Mouse (Mus musculus) layer of hippocampus, adult 2 months (tissue): ENCODE data around the gene Ttc33. TPM values are rescaled to one million over a fixed set of nuclear protein-coding genes. Genes with fewer than 3 reads are reported as not detected.

ENCODE experiments used
- DNase-seq, 2 experiments: peaks; one replicate each; pipeline ENCODE4 v3.0.0; 2022; ENCODE audit warnings: low spot score in 2 of 2
- H3K27ac ChIP-seq: fragments of 200-600 bp; 2 replicates; pipeline ENCODE4 v1.8.1; 2022
- H3K4me3 ChIP-seq: fragments of 200-600 bp; 2 replicates; pipeline ENCODE4 v1.8.1; 2022; ENCODE audit warnings: mild to moderate bottlenecking
- CTCF ChIP-seq: fragments of 200-600 bp; conservative IDR thresholded peaks from 2 replicates; pipeline ENCODE4 v1.8.1; 2022; ENCODE audit warnings: antibody characterized with exemption, mild to moderate bottlenecking, moderate library complexity
- long read RNA-seq, 2 experiments: library from polyadenylated mRNA; stranded (forward); transcript quantifications; one replicate each; pipeline ENCODE4 v2.0.0; 2021; ENCODE audit warnings: borderline mapping rate in 2 of 2
- total RNA-seq, 2 experiments: library from RNA; stranded (reverse); gene quantifications; 2 replicates each; pipeline ENCODE4 v1.2.3; 2021

Gene Ttc33
- 10 to 100 TPM; 85.2 to 93.3 TPM for total RNA-seq
- long read RNA-seq, experiment 1, transcript Ttc33-203 (5 exons, 1,671 nt): minor isoform, 10 of 33 reads
- long read RNA-seq, experiment 1, transcript Ttc33-201 (5 exons, 1,832 nt): major isoform, 19 of 33 reads
- long read RNA-seq, experiment 1, partial matches to known transcripts: 2 of 33 reads
- long read RNA-seq, experiment 1, other reads (novel, unspliced or antisense): 1 of 33 reads
- long read RNA-seq, experiment 2, transcript Ttc33-201 (5 exons, 1,832 nt): major isoform, 31 of 54 reads
- long read RNA-seq, experiment 2, transcript Ttc33-203 (5 exons, 1,671 nt): minor isoform, 9 of 54 reads
- long read RNA-seq, experiment 2, partial matches to known transcripts: 7 of 54 reads
- long read RNA-seq, experiment 2, other reads (novel, unspliced or antisense): 6 of 54 reads

GRCm38 (mm10) chr15:5185366-5186292 is at the start of gene Ttc33:
Gene Ttc33 (plus strand): TSS chr15:5185525.
- peak; percentile 58 for TF ChIP-seq CTCF
- H3K27ac ChIP-seq: peak within 1 kb of the TSS; percentile 97
- peak within 1 kb of the TSS; percentile 92 for H3K4me3 ChIP-seq
- DNase-seq: peak; percentile 75 to 82

DNA sequence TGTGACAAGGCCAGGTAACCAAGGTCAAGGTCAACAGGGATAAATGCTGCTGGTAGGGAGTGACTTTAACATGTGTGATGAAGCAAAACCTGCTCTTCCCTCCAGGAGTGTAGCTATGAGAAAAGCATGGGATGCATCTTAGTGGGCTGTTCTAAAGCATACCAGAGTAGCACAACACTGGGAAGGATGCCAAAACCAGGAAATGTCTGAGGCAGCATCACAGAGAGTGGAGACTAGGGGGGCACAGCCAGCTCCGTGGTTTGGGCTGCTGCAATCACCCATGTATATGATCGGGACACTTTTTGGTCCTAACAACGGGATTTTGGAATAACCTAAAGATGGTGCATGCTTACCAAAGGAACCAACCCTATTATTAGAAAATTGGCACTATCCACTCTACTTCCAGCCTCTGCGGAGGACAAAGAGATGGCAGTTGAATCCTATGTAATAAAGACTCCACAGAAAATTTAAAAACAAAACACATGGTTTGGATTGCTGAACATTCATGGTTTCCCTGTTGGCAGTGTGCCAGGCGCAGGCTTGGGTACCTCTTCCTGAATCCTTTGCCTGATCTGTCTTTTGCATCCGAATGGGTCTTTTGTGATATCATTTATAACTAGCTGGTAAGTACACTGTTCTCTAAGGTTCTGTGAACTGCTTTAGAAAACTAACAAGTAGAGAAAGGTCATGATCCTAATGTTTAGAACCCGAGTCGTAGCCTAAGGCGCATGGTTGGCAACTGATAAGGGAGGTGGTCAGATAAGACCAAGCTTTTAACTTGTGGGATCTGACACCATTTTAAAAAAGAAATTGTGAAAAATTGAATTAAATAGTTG is 47.1 kb upstream of the Ttc33 start:
- no peak for DNase-seq
- Histone ChIP-seq H3K4me3 (no peak overlapping the region), H3K27ac (no peak overlapping the region)
- no peak for TF ChIP-seq CTCF

DNA sequence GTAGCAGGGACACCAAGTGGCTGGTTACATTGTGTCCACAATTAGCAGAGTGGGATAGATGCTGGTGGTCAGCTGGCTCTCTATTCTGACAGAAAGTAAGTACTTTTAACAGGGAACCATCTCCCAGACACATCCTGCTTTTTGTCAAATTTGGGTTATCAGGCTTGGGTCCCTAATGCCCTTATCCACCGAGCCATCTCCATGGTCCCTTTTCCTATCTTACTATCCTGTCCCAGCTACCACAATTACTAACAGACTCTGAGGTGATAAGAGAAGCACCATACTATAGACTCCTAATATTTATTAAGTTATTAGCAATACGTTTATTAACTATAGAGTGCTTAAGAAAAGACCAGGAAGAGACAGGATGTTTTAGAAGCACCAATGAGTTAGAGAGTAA is 46.0 kb upstream of the Ttc33 start:
- H3K4me3 ChIP-seq: no peak overlapping the region
- no peak for TF ChIP-seq CTCF
- no peak overlapping the region for H3K27ac ChIP-seq
- DNase-seq: no peak

DNA sequence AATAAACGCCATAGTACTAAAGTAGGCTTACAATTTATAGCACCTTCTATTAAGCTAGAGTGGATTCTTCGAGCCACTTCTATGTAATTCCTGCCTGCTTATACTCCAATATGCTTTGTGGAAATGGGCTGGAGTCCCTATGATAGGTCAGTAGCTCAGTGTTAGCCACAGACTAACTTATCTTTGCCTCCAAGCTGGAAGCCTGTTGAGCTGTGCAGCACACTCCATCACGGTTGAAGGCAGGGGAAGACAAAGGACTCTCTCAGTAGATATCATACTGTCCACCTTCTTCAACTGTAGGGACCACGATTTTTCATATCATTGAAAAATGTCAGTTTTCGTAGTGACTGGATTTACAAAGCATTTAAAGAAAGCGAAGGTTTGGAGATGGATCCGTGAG is 45.5 kb upstream of the Ttc33 start:
- H3K4me3 ChIP-seq: no peak overlapping the region
- H3K27ac ChIP-seq: no peak overlapping the region
- no peak for TF ChIP-seq CTCF
- no peak for DNase-seq

DNA sequence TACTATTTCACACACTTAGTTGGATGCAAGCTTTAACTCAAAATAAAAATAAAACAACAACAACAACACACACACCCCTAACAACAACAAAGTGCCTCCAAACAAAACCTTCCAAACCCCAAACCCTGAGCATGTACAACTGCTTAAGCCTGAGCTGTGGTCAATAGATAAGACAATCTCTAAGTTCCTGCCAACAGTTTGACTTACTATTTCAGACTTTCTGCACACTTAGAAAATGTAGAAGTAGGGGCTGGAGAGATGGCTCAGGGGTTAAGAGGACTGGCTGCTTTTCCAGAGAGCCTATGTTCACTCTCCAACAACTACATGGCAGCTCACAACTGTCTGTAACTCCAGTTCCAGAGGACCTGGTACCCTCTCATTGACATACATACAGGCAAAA is 45.0 kb upstream of the Ttc33 start:
- no peak overlapping the region for H3K27ac ChIP-seq
- no peak for DNase-seq
- H3K4me3 ChIP-seq: no peak overlapping the region
- no peak for TF ChIP-seq CTCF

- Histone ChIP-seq H3K4me3 (no peak overlapping the region), H3K27ac (no peak overlapping the region)
- TF ChIP-seq CTCF: no peak
- no peak for DNase-seq
Measured at GRCm38 (mm10) chr15:5142047-5142446, 43.3 kb upstream of the Ttc33 start.

DNA sequence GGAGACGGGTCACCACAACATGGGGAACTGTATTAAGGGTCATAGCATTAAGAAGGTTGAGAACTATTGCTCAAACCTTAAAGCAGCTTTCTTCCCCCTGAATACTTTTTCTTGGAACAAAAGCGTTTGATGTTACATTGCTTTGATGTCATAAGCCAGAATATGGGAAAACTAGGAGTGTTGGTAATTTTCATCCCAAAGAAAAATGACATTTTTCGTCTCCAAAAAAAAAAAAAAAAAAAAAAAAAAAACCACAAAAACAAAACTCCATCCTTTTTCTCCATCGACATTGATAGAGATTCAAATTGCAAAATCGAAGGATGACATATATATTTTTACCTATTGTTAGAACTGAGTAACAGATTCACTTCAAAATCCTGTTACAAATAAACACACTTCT is 42.6 kb upstream of the Ttc33 start:
- no peak overlapping the region; the same call in 1 of the 2 replicates for H3K4me3 ChIP-seq
- no peak overlapping the region; the same call in 1 of the 2 replicates for H3K27ac ChIP-seq
- no peak for DNase-seq
- no peak for TF ChIP-seq CTCF

DNA sequence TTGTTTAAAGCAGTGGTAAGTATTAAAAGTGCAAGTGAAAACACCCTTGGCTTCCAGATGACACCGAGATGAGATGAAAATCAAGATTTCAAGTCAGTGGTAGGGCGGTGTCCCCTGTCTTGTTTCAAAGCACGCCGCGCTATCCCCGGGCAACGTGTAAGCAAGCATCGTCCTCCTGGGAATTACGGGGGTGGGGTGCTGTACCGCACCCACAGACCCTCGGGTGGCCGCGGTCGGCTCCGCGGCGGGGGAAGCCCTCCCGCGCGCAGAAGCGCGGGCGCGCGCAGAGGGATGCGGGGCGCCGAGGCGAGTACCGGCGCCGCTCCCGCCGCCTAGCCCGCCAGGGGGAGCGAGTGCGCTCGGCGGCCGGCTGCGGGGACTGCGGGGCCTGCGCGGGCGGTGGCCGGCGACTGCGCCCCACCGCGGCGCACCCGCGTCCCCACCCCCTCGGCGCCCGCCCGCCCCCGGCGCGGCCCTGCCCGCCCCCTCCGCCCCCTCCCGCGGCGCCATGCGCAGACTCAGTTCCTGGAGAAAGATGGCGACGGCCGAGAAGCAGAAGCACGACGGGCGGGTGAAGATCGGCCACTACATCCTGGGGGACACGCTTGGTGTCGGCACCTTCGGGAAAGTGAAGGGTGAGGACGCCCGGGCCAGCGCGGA is 41.8 kb upstream of the Ttc33 start, which contains the start of gene Prkaa1:
Prkaa1 (plus strand) TSS at position 501 of the 660 bp plus-strand sequence.
- peak; percentile 33 to 66 for DNase-seq
- H3K27ac ChIP-seq: peak within 1 kb of the TSS; percentile 98
- peak; percentile 60 for TF ChIP-seq CTCF
- H3K4me3 ChIP-seq: peak within 1 kb of the TSS; percentile 93

DNA sequence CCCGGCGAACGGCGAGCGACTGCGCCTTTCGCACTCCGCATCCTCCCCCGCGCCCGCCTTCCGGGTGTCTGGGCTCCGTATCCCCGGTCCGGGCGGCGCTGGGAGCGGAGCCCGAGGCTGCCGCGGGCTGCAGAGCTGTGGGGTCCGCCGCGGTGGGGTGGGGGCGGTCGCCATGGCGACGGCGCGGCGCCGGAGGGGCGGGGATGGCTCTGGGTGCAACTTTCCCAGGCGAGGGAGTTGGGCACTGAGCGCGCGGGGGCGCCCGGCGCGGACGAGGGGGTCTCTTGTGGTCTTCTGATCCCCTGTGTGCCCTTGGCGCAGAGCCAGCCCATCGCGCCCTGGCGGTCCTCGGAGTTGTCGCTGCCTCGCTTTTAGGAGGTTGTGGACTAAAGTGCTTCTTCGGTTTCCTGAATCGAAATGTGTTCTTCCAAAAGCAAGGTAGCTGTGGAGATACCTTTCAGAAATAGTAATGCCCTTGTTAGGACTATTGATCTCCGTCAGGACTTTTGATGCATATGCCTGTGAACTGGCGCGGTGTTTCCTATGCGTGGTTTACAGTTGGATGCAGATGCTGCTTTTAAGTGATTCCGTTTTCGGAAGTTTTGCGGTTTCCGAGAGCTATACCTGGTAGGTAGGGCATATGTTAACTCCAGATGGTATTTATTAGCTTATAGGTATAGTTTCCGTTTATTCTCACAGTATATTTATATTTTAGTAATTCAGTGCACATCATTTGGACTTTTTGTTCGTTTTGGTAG is 41.1 kb upstream of the Ttc33 start:
- peak; percentile 32 to 60 for DNase-seq
- peak overlapping the region; percentile 98 for H3K27ac ChIP-seq
- TF ChIP-seq CTCF: peak; percentile 58
- H3K4me3 ChIP-seq: peak overlapping the region; percentile 93

DNA sequence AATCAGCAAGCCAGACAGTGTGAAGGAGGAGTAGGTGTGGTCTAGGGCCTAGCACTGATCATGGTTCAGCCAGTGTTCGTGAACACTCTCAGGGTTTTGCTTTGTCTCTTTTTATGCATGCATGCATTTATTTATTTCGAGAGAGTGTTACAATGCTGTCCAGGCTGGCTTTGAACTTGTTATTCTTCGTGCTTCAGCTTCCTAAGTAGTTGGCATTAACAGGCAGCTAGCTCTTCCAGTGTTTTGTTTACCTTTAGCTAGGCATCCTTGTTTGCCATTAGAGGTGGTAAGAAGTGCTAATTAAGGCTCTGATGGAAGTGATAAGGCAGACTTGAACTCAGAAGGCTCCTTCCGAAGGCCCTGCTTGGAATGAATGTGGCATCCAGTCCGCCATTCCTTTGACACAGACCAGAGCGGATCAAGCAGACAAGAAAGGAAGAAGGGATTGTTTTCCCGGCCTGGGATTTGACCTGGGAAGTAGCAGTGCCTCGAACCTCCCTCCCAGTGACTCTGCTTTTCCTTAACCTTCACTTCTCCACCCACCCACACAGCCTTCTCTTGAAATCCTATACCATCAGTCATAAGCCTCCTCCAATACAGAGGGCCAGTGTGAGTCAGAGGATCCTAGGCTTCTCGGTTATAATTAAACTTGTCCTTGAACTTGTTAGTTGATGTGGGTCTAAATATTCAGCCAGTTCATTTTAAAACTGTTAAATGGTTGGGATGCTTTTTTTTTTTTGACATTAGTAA is 40.0 kb upstream of the Ttc33 start:
- no peak for DNase-seq
- peak overlapping the region; percentile 93; the same call in 1 of the 2 replicates for H3K4me3 ChIP-seq
- H3K27ac ChIP-seq: no peak overlapping the region
- no peak for TF ChIP-seq CTCF

DNA sequence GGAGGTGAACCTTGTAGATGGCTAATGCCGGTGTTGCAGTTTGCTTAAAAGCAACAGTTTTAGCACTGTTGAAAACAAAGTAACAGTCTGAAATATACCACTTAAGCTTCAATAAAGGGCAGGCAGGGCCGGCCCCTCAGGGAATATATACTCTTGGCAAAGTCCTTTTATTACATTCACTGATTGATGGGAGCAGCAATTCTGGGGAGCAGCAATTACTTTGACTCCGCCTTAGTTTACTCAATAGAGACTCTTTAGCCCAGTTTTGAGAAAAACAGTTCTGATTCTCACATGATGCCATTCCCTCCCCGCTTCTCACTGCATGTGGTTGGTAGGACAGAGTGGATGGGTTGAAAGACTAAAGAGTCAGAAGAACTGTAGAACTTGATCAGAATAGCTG is 36.1 kb upstream of the Ttc33 start:
- no peak for DNase-seq
- Histone ChIP-seq H3K4me3 (no peak overlapping the region), H3K27ac (no peak overlapping the region)
- no peak for TF ChIP-seq CTCF
